Mouse (Mus musculus) mature B cell (primary cell): ENCODE data around the gene Olfr651.
"Not testable (repeated sequence)": the region's sequence is repeated elsewhere in the genome, so short reads cannot be mapped to it uniquely, and the experiment has no call there.

Source experiments
- in situ Hi-C: fragments of 300-500 bp; cut with MboI; formaldehyde crosslinking; loops from 2 replicates; pipeline ENCODE4 v1.14.3; 2019

The Olfr651 gene

DNA sequence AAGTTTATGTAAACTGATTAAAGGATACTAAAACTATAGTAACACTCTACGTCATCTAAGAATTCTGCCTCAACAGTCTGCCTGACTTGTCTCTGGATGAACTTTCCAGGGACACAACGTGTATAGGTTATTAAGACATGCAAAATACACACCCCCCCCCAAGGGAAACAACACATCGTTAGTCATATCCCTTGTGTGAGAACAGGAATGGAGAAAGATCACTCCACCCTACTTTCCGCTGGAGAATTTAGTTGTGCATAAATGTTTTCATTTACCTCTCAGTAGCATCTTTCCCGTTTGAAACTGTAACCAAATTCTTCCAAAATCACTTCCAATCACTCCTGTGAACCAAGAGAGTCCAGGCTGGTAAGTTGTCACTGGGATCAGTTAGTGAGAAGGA lies at the start of gene Olfr651:
Gene Olfr651 (plus strand): TSS at position 301 of the 400 bp plus-strand sequence.
- in situ Hi-C loops, result no loop called here

DNA sequence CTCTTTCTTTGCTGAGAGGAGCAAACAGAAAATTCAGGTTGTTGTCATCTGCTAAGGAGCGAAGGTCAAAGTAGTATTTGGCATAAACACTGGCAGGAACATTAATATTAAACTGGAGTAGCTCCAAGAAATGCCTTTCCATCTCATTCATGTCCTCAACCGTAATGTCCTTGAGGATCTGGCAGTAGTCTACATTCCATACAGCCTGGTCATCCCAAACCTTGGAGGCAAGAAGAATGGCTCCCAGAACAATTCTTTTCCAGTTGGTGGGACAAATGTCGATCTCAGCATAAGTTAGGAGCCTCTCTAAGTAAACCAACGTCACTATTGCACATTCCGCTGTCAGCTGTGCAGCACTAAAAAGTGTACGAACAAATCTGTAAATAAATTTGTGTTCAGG lies 48.7 kb upstream of the Olfr651 start:
- in situ Hi-C loops, result not testable (repeated sequence)

DNA sequence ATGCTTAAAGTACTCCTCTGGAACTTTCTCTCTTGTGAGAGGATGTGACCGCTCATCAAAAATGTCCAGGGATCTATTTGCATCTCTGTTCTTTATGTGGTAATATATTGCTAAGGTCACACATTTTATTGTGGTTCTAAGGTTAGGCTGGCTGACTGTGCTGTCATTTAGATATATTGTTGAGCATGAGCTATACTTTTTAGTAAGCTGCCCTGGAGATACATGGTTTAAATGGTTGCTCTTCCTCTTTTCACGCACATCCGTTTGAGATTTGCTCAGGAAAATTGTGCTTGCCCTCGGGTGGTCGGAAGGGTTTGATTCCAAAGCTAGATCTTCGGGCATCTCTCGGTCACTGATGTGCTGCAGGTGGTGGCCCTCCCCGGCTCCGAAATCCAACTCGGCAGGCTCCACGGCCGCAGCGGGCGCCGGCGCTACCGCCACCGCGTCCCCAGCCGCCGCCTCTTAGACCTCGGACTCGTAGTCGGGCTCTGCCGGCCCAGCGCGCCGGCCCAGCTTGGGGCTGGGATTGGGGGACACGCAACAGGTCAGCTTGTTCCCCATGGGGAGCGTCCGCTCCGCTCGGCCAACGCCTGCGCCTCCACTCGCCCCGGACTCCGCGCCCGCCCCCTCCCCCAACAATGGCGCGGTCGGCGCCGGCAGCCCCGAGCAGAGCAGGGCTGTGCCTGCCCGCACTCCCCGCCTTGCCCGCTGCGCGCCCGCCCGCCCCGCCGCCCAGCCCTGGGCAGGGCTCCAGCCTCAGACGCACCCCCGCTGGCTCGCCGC lies 48.2 kb upstream of the Olfr651 start:
- in situ Hi-C loops, result no loop called here

DNA sequence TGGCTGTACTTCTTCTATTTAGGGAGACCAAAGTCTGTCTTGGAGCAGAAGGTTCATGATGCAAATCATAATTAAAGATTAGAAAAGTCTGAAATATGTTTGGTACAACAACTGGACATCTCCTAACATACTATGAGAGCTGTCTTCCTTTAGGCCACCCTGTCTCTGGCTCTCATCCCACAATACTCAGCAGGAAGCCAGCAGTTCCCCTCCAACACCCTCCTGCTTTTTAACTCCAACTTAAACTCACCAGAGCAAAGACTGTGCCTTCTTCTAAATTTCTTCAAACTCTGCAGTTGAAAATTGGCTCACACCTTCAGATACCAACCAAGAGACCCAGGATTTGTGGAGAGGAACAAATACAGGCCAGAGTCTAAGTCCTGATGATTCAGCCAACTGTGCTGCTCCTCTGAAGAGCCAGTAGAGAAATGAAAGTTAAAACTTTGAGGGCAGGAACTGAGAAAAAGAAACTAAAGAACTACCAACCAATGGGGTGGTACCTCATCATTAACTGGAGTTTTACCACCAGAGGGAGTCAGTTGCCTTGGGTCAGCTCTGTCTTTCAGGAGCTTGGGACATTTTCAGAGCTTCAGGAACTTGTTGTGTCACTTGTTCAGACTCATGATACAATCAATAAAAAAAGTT lies 42.4 kb upstream of the Olfr651 start, which contains the start of gene Trim30d:
Gene Trim30d (minus strand): TSS at position 429 of the 645 bp plus-strand sequence.
- in situ Hi-C loops, result not testable (repeated sequence)

DNA sequence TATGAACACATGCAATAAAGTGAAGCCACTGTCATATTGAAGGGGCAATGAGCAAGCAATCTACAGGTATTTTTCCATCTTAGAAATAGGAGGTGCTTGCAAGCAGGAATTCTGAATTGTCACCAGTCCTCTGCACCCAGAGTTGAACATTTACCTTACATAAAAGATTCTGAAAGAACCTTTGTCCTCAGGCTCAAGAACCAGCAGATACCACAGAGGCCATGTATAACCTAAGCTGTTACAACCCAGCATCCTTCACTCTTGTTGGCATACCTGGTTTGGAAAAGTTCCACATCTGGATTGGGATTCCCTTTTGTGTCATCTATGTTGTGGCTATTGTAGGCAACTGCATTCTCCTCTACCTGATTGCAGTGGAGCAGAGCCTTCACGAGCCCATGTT lies 2.8 kb downstream of the Olfr651 start:
- in situ Hi-C loops, result no loop called here

DNA sequence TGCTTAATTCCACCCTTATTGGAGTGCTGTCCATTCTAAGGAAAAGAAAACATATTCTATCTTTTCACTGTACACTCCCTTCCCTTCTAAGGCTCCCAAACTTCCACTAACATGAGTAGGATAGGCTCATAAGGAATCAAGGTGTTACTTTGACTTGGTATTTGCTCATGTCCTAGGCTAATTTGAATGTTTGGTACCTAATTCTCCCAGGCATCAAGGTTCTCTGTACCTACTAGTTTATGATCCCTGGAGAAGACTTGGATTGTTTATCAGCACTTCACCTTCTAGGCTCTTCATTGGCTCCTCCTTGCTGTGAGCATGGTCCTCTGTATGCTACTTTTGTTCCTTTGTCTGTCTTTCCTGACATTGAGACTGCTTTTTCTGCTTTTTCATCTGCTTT lies 10.7 kb downstream of the Olfr651 start, which contains the start of gene Olfr652:
Gene Olfr652 (plus strand): TSS at position 301 of the 400 bp plus-strand sequence.
- in situ Hi-C loops, result no loop called here

DNA sequence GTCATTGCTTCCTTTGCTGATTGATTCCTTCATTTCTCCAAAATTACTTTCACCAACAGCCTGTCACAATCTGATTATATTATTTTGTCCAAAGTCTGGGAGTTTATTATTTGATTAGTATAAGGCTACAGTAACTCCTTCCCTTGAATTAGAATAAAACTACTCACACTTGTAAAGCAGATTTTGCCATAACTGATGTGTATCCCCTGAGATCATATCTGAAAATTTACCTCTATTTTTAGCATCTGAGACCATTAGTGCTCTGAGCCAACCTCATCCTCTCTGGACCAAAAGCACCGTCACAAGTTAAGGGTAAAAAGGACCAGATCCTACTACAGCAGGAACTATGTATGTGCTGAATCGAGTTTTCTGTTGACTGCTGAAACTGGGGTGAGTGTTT lies 27.1 kb downstream of the Olfr651 start, which contains the start of gene Olfr653:
Gene Olfr653 (plus strand): TSS at position 301 of the 400 bp plus-strand sequence.
- in situ Hi-C loops, result no loop called here

DNA sequence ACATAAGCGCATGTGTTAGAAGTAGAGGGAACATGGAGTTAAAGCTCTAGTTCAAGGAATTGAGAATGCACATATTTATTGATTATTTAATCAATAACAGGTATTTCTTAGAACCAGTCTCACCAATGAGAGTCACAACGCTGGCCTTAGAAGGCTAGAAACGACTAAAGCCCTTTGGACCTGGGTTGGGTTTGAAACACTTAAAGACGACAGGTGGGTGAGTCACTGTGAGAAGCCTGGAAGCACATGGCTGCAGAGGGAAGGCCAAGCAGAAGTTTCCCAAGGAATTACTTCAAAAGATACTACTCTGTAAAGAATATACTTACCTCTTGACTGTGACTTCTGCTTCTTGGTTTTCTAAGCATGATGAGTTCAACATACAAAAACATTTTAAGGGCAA lies 30.9 kb downstream of the Olfr651 start:
- in situ Hi-C loops, result no loop called here

DNA sequence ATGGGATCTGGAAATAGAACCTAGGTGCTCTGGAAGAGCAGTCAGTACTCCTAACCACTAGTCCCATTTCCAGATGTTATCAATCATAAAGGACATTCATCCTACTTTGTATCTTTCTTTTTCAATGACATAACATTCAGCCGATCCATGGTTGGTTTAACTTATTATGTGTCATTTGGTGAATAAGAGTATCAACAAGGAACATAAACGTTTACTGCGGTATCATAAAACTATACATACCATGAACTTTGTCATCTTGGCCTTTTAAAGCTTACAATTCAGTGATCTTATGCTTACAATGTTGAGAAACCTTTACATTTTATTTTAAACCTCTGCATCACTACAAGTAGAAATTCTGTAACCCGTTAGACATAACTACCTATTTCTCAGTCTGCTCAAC lies 31.5 kb downstream of the Olfr651 start:
- in situ Hi-C loops, result no loop called here

DNA sequence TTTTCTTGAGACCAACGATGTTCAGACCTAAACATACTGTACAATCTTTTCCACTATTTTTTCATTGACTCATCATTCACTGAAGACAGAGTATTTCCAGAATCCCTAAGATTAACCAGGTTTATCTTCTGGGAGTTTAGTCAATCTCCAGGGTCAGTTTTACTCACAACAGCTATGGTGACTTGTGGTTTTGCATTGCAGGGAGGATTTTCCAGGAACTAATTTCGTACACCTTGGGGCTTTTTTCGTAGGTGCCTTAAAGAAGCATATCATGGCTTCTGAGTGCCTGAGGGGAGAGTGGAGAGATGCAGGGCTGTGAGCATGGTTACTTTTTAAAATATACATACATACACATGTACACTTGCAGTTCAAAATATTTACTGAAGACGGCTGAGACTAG lies 36.8 kb downstream of the Olfr651 start, which contains the start of gene Olfr654:
Gene Olfr654 (plus strand): TSS at position 301 of the 400 bp plus-strand sequence.
- in situ Hi-C loops, result no loop called here

DNA sequence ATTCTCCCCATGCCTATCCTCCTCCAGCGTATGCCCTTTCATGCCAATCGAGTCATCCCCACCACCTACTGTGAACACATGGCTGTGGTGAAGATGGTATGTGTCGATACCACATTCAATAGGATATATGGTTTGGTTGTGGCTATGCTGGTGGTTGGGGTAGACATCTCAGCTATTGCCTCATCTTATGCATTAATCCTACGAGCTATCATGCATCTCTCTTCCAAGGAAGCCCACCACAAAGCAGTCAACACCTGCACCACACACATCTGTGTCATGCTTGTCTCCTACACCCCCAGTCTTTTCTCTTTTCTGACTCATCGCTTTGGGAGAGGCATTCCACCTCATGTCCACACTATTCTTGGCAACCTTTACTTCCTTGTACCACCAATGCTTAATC lies 38.3 kb downstream of the Olfr651 start:
- in situ Hi-C loops, result no loop called here

DNA sequence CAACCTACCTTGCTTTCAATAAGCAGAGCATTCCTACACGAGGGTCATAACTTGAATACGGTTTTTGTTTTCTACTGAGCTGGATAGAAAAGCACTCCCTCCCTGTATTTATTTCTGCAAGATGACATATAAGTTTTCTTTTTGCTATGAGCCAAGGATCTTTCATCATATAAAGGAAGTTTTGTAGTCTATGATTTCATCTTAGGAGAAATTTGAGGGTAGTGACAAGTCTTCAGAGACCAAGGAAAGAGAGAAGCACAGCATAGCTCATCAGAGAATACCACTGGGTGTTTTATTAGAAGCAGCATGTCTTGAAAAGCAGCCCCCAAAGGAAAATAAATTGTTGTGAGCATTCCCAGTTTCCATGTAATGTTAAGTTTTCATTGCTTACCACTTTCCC lies 51.7 kb downstream of the Olfr651 start, which contains the start of gene Olfr655:
Gene Olfr655 (minus strand): TSS at position 101 of the 400 bp plus-strand sequence.
- in situ Hi-C loops, result loop anchor here (25.0 kb wide), 1 partner anchor 414 kb away; the partner anchor contains the start of genes Olfr648 and Olfr649

DNA sequence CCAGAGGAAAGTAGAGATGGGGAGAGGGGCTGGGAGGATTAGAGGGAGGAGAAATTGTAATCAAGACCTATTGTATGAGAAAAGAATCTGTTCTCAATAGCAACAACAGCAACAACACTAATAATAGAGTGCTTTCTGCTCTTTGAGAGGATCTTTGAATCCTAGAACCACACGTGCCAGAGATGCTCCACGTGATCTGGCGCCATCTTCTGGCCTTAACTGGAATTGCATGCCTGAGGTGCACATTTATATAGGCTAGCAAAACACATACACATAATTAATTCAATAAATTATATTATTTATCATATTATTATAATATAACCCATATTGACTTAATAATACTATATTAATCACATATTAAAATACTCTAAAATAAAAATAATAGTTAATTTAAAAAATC lies 53.2 kb downstream of the Olfr651 start:
- in situ Hi-C loops, result loop anchor here (25.0 kb wide), 1 partner anchor 416 kb away; the partner anchor contains the start of genes Olfr648 and Olfr649
